Mouse (Mus musculus) CH12F3 (cell line): ENCODE measurements around the gene Sec11a.
"Not testable (repeated sequence)": the region's sequence is repeated elsewhere in the genome, so short reads cannot be mapped to it uniquely, and the experiment has no call there.

Experiments
- in situ Hi-C: fragments of 300-500 bp; cut with MboI; formaldehyde crosslinking; loops from 2 replicates; pipeline ENCODE4 v1.14.3; 2020; ENCODE audit warnings: low sequenced_read_pairs

The Sec11a gene

DNA sequence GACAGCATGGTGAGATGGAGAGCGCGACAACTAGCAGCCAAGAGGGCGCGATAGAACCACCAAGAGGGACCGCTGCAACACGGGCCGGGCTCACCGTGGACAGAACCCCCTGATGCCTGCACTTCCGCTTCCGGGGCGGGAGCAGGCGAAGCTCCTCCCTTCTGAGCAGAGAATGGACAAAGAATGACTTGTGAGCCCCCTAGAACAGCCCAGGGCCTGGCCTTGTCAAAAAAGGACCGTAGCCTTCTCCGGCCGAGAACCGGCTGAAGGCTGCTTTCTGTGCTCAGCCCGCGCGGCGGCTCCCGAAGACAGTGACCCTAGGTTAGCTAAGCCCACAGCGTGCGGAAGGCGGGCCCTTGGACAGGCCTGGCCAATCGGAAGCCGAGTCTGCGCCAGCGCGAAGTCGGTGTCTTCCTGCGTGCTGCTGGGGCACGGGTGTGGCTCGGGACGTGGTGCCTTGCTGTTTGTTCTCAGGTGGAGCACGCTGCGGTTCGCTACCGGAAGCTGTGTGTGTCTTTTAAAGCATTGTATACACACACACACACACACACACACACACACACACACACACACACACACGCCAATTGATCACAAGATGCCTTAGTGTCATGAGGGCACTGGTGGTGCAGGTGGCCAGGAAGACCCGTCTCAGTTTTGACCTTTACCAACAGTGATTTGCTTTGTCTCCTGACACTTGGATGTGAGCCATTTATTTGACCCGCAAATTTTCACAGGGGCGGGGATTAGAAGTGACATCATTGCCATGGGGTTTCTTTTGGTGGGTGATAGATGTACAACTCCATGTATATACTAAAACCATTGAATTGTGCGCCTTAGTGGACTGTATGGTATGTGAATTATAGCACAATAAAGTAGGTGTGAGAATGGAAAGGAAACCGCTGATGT, at the start of gene Sec11a:
Sec11a (minus strand) TSS at position 336 of the 906 bp plus-strand sequence.
- in situ Hi-C loops, result no loop called here

- in situ Hi-C loops, result no loop called here
Observed at GRCm38 (mm10) chr7:80995266-80996146, 47.9 kb upstream of the Sec11a start.

DNA sequence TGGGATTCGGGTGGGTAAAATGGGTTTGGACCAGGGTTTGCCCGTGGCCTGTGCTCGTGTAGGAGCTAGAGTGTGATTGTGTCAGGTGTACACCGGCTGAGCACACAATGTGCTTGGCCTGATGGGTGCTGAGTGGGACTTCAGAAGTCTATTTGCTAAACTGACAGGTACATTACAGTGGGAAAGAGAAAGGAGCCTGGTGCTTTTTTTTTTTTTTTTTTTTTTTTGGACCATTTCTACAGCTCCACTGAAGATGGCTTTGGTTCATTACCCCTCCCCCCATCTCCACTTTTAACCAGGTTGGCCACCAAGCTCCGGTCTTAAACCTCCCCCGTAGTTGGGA, 47.1 kb upstream of the Sec11a start:
- in situ Hi-C loops, result no loop called here

- in situ Hi-C loops, result no loop called here
Observed at GRCm38 (mm10) chr7:80993834-80994662, 46.5 kb upstream of the Sec11a start.

DNA sequence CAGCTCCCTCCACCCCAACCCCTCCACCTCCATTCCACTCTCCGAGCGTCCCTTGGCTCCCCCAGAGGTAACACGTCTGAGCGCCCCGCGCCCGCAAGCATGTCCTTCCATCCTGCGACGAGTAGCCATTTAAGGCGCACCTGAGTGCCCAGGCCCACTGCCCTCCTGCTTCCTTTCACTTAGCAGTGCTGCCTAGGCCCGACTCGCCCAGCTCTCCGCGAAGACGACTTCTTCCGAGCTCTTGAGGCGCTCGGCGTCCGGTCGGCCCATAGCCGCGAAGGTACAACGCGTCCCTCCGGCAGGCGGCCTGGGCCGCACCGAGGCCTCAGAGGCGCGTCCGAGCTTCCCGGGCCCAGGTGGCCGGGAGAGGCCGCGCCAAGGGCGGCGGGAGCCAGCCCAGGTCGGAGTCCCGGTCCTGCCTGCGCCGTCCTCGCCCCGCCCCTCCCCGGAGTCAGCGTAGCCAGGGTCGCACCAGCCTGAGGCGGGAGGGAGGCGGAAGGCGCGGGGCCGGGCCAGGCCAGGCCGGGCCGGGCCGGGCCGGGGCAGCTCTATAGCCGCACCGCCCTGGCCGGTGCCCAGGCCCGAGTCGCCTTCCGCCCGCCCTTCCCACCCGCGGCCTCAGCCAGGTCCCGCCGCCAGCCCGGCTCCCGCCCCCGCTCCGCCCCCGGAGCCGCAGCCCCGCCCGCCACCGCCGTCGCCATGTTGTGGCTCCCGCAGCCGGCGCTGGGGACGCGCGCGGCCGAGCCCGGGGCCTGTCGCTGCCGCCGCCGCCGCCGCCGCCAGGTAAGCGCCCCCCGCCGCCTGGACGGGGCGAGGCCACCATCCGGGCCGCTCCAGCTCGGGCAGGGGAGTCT, 45.6 kb upstream of the Sec11a start, which contains the start of gene Zfp592:
Zfp592 (plus strand) TSS at position 702 of the 854 bp plus-strand sequence.
- in situ Hi-C loops, result no loop called here

- in situ Hi-C loops, result no loop called here
Observed at GRCm38 (mm10) chr7:80992631-80992979, 45.0 kb upstream of the Sec11a start.

- in situ Hi-C loops, result no loop called here
Observed at GRCm38 (mm10) chr7:80992063-80992462, 44.5 kb upstream of the Sec11a start.

GRCm38 (mm10) chr7:80991589-80991988, 44.0 kb upstream of the Sec11a start:
- in situ Hi-C loops, result no loop called here

DNA sequence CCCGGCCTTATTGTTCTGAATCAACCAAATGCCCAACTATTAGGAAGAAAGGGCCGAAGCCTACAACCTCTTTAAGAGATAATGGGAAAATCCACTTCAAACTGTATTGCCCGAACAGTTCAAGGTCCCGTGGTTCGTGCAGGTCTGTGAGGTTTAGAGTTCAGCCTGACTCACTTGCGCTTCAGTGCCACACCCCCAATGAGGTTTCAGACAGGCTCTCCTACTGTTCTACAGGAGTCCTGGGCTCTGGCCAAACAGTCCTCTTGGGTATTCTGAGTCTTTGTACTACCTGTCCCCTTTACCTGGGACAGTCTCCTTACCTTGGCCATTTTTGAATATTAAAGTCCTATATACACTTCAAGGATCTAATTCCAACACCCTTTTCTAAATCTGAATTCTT, 42.7 kb upstream of the Sec11a start:
- in situ Hi-C loops, result no loop called here

DNA sequence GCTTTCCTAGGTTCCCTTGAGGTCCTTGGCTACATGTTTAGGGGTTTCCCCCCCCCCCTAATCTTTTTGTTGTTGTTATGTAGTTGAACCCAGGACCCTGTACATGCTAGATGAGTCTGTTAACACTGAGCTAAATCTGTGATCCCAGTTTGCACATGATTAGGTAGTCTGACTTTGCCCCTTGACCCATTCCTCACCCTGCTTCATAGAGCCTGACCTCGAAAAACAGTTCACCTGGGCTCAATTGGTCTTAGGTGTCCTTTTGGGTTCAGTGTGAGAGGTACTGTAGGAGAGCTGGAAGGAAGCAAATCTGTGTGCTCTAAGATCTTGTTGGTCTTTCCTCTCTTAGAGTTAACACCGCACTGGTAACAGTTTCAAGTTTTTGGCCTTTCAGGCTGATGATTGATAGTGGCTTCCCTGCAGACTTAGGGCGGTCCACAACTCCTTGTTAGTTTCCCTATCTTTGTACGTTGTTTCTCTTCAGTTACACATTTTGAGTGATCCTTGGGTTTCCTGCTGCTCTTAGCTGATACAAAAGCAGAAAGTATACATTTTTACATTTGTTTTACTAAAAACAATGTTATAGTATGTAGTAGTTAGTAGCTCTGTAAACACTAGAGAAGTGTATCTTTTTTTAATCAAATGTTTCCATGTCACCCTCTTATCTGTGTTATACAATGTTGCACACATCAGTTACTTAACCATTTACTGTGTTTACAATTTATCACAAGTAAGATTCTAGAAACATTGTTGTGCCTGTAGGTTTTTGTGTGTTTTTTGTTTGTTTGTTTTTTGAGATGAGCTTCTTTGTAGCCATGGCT, 40.4 kb upstream of the Sec11a start:
- in situ Hi-C loops, result no loop called here

GRCm38 (mm10) chr7:80986458-80987187, 39.0 kb upstream of the Sec11a start:
- in situ Hi-C loops, result no loop called here

DNA sequence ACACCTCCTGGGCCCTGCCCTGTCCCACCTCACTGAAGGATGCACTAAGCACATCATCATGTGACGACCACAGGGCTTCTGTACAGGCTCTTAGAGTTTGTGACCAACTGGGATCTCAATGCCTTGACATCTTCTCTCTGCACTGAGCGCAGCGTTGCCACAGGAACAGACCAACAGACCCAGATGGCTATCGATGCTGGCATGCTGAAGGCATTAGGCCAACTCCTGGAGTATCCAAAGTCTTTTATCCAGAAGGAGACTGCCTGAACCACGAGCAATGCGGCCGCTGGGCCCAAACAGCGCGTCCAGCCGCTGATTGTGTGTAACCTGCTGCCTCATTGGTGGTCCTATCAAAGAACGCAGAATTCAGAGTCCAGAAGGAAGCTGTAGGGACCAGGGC, 33.0 kb upstream of the Sec11a start:
- in situ Hi-C loops, result no loop called here

GRCm38 (mm10) chr7:80973638-80974015, 26.0 kb upstream of the Sec11a start:
- in situ Hi-C loops, result not testable (repeated sequence)

- in situ Hi-C loops, result not testable (repeated sequence)
Observed at GRCm38 (mm10) chr7:80972920-80973637, 25.5 kb upstream of the Sec11a start.

GRCm38 (mm10) chr7:80972082-80972481, 24.5 kb upstream of the Sec11a start:
- in situ Hi-C loops, result no loop called here

GRCm38 (mm10) chr7:80971419-80971818, 23.8 kb upstream of the Sec11a start:
- in situ Hi-C loops, result no loop called here

GRCm38 (mm10) chr7:80970913-80971312, 23.3 kb upstream of the Sec11a start:
- in situ Hi-C loops, result no loop called here

DNA sequence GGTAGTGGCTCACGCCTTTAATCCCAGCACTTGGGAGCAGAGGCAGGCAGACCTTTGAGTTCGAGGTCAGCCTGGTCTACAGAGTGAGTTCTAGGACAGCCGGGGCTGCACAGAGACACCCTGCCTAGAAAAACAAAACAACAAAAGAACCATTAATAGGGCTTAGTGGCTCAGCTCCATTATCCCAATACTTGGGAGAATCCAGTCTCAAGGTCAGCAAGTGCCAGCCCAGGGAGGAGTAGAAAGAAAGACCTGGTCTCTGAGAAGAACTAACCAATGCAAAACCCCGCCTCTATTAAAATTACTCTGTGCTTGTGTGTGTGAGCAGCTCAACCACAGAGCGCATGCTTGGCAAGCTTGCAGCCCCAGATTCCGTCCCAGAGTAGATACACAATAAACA, 15.2 kb upstream of the Sec11a start:
- in situ Hi-C loops, result no loop called here
